Mouse (Mus musculus) olfactory bulb, adult 2 months (tissue): ENCODE measurements around the gene Ap3d1. TPM values are rescaled to one million over a fixed set of nuclear protein-coding genes. Genes with fewer than 3 reads are reported as not detected.
A peak's percentile ranks its signal among the peaks of the same experiment; 100 is the strongest.

Experiments
- H3K27ac ChIP-seq: fragments of 200-500 bp; 2 replicates; pipeline ENCODE4 v1.5.1; 2012; ENCODE audit warnings: low read depth, low read length; ENCODE audit not compliant: insufficient read depth
- H3K4me1 ChIP-seq: fragments of 200-500 bp; 2 replicates; pipeline ENCODE4 v1.6.1; 2012; ENCODE audit warnings: low read length; ENCODE audit not compliant: control insufficient read depth, insufficient read depth
- H3K4me3 ChIP-seq: fragments of 200-500 bp; 2 replicates; pipeline ENCODE4 v1.5.1; 2012; ENCODE audit warnings: mild to moderate bottlenecking, low read depth, low read length, moderate library complexity; ENCODE audit not compliant: insufficient read depth
- CTCF ChIP-seq: fragments of 200-500 bp; IDR thresholded peaks from 2 replicates; pipeline ENCODE4 v1.5.1; 2012; ENCODE audit warnings: low read depth, mild to moderate bottlenecking, low read length, moderate library complexity; ENCODE audit not compliant: insufficient read depth
- POLR2A ChIP-seq: fragments of 200-500 bp; IDR thresholded peaks from 2 replicates; pipeline ENCODE4 v1.6.1; 2012; ENCODE audit warnings: mild to moderate bottlenecking, low read depth, low read length, moderate library complexity; ENCODE audit not compliant: insufficient read depth
- WGBS: fragments of 180-500 bp; shearing (Covaris S2); methylation state at CpG from one replicate; pipeline ENCODE4 v1.1.7; 2018; 5-methylcytosine and 5-hydroxymethylcytosine counted together
- polyA plus RNA-seq: library from polyadenylated mRNA; stranded (reverse); fragments of >200 nt; gene quantifications from 2 replicates; pipeline ENCODE4 v1.2.4, GENCODE M21; 2012; ENCODE audit warnings: low replicate concordance; ENCODE audit not compliant: missing spikeins, insufficient read depth, insufficient read length

Ap3d1 gene
- polyA plus RNA-seq, 1 experiment: 105 TPM

DNA sequence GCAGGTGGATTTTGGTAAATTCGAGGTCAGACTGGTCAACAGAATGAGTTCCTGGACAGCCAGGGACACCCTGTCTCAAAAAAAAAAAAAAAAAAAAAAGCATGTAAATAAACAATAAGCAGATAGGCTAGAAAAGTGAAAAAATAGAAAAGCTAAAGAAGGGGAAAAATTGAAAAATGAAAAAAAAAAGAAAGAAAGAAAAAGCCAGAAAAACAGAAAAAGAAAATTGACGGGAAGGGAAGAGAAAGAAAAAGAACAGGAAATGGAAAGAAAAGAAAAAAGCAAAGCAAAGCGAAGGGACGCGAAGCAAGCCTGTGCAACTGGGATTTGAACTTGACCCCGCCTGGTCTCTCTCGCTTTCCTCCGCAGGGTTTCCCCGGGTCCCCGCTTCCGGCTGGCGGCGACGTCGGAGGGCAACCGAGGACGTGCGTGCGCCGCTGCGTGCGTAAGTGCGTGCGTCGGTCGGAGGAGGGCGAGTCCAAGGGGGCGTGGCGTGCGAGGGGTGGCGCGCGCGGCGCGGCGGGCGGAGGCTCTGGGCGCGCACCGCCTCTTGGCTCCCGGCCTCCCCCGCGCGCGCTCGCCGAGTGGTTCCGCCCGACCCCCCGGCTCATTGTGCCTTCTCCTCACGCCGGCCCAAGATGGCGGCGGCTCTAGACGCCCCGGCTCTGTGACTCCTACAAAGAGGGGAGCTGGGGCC lies 12.7 kb upstream of the Ap3d1 start, which contains the start of gene Dot1l:
Dot1l (plus strand) TSS at position 613 of the 697 bp plus-strand sequence.
- WGBS: 2% methylated on average over 52 of the region's 57 CpGs
- Histone ChIP-seq H3K4me3 (peak within 1 kb of the TSS; percentile 67), H3K27ac (peak within 1 kb of the TSS; percentile 69), H3K4me1 (peaks cover 43% of the 10 kb centered on the region)
- TF ChIP-seq POLR2A: no peak; the same call in 1 of the 2 replicates
- no peak for TF ChIP-seq CTCF

DNA sequence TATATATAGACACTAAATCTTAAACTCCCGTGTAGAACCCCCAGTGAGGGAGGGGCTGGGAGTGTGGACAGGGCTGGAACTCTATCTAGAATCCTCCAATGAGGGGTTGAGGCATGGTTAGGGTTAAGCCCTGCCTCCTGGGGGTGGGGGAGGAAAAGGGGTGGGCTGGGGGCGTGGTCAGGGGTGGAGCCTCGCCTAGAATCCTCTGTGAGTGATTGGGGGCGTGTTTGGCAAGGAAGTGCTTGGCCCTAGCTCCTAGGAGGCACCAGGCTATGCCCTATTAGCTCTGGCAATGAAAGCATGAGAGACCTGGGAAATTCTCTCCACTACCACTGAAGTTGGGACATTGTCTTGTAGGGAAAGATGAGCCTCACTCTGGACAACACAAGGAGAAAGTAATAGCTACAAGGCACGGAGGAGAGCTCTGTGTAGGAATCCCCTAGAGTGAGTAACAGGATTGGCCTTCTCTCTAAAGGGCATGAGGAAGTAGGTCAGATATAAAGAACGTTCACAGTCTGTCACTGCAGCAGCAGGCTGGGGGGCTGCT lies 10.1 kb upstream of the Ap3d1 start:
- TF ChIP-seq CTCF: no peak
- no peak for TF ChIP-seq POLR2A
- H3K4me3 ChIP-seq: peak overlapping the region; percentile 10; the same call in 1 of the 2 replicates

DNA sequence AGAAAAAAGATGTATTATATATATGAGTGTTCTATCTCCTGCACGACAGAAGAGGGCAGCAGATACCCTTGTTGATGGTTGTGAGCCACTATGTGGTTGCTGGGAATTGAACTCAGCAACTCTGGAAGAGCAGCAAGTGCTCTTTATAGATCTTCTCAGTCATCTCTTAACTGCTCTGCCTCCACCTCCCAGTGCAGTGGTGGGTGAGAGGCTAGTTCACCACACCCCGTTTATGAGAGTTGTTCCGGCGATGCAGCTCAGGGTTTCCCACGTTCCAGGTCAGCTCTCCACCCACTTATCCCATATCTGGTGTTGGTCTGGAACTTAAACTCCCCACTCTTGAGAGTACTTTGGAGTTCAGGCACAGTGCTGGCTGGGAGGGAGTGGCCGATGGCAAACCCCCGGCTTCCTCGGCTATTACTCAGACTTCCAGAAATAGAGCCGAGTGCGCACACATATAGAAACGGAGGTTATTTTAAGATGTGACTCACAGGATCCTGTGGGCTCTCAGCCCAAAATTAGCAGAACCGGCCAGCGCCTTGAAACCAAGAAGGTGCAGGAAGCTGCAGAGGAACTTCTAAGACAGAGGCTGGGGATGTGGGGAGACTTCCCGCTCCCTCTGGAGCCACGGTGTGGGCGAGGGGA lies 9.2 kb upstream of the Ap3d1 start:
- peak overlapping the region; percentile 10; the same call in 1 of the 2 replicates for H3K4me3 ChIP-seq
- no peak for TF ChIP-seq CTCF
- TF ChIP-seq POLR2A: no peak
- H3K4me1 ChIP-seq: peaks cover 26% of the 10 kb centered on the region
- peak overlapping the region; percentile 93 for H3K27ac ChIP-seq
- WGBS: 4% methylated on average over 16 of the region's 16 CpGs

More for the DNA sequence above, 10.1 kb upstream of the Ap3d1 start:
- Histone ChIP-seq H3K4me1 (peaks cover 34% of the 10 kb centered on the region), H3K27ac (peak overlapping the region; percentile 93)
- 4% methylated on average over 6 of the region's 6 CpGs for WGBS

DNA sequence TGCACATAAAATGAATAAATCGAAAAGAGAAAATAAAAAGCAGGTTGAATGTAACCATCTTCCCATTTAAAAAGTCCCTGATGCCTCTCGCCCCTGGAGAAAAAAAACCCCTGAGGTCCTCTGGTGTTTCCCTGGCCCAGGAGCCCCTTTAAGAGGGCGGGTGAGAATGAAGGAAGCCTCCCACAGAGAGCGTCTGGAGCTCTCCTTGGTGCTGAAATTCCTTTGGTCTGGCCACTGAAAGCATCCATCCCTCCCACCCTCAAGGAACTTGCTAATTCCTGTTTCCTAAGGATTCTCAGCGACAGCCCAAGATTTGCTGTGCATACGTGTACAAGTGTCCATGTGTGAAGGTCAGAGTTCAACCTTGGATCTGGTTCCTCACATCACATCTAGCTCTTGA lies 6.5 kb upstream of the Ap3d1 start:
- H3K4me1 ChIP-seq: peaks cover 23% of the 10 kb centered on the region
- 30% methylated on average over 6 of the region's 6 CpGs for WGBS
- no peak overlapping the region for H3K4me3 ChIP-seq
- TF ChIP-seq POLR2A (no peak), CTCF (no peak)
- H3K27ac ChIP-seq: no peak overlapping the region

DNA sequence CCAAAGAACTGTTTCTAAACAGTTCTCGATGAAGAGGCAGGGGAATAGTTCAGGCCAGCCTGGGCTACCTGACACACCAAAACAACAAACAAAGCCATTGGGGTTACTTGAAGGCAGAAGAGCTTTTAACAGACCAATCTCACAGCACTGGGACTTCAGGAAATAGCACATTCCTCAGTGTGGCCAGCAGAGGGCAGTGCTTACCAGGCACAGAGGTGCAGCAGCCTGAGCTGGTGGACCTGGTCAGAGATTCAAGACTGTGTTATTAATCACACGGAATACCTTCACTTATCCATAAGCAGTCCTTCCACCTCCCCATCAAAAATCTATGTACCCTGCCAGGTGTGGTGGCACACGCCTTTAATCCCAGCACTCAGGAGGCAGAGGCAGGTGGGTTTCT lies 5.3 kb upstream of the Ap3d1 start:
- peaks cover 24% of the 10 kb centered on the region for H3K4me1 ChIP-seq
- 12% methylated on average over 3 of the region's 3 CpGs for WGBS
- TF ChIP-seq CTCF: peak; percentile 59; the same call in 1 of the 2 replicates
- TF ChIP-seq POLR2A: no peak
- no peak overlapping the region for H3K27ac ChIP-seq
- no peak overlapping the region for H3K4me3 ChIP-seq

DNA sequence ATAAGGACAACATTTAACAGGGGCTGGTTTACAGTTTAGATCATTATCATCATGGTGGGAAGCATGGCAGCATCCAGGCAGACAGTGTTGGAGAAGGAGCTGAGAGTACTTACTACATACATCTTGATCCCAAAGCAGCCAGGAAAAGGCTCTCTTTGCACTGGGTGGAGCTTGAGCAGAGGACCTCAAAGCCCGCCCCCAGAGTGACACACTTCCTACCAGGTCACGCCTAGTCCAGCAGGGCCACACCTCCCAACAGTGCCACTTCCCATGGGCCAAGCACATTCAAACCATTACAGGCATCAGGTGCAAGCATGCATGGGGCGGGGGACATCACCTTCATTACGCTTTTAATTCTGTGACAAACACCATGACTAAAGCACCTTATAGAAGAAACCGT lies 2.2 kb upstream of the Ap3d1 start:
- no peak overlapping the region for H3K4me3 ChIP-seq
- H3K27ac ChIP-seq: no peak overlapping the region
- peaks cover 16% of the 10 kb centered on the region for H3K4me1 ChIP-seq
- WGBS: 55% methylated on average over 5 of the region's 5 CpGs
- TF ChIP-seq POLR2A (no peak), CTCF (no peak)

DNA sequence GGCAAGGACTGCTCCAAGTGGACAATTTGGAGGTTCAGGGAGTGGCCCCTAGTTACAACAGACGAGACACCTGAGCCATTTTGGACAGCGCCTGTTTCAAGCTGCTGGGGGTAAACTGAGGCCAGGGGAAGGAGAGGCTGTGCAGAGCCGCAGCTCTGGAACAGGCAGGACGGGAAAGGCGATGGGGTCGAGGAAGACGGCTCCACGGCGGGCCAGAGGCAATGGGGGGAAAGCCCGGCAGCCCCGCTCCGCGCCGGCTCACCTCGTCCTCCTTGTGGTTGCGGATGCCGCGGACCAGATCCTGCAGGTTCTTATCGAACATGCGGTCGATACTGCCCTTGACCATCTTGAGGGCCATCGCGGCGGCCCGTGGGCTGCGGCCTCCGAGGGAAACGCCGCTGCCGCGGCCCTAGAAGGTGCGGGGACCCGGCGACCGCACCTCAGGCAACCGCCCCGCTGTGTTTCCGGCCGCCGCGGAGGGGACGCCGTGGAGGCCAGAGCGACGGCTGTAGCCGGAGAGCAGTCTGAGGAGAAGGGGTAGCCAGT lies 357 bp downstream of the Ap3d1 start:
- no peak for TF ChIP-seq POLR2A
- no peak for TF ChIP-seq CTCF
- peak overlapping the region; percentile 29 for H3K27ac ChIP-seq
- 0% methylated on average over 46 of the region's 46 CpGs for WGBS
- H3K4me3 ChIP-seq: peak overlapping the region; percentile 80
- peaks cover 18% of the 10 kb centered on the region for H3K4me1 ChIP-seq

DNA sequence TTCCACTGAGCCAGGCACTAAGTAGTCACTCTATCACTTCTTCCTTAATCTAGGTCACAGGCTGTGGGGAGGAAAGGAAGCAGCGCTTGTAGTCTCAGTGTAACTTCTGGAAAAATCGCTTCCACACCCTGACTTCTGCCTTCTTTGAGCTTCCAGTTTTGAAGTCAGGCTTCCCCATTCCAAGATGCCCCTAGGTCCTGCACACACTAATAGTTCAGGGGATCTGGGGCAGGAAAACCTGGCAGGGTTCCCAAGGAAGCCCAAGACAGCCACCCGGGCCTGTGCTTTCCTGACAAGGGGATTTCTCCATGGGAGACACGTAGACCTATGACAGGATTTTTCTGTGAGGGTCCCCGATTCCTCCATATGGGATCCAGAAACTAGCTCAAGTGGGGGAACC lies 918 bp downstream of the Ap3d1 start:
- H3K4me3 ChIP-seq: peak overlapping the region; percentile 80
- no peak overlapping the region for H3K27ac ChIP-seq
- TF ChIP-seq POLR2A (no peak), CTCF (no peak)
- WGBS: 4% methylated on average over 5 of the region's 5 CpGs
- peaks cover 20% of the 10 kb centered on the region for H3K4me1 ChIP-seq

DNA sequence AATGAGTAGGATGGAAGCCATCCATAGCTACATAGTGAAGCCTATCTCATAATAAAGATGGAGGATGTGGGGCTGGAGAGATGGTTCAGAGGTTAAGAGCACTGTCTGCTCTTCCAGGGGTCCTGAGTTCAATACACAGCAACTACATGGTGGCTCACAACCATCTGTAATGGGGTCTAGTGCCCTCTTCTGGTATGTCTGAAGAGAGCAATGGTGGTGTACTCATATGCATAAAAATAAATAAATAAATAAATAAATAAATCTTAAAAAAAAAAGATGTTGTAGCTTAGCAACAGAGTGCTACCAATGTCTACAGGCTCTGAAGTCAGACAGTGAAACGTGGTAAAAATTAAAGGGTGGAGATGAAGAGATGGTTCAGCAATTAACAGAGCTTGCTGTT lies 3.4 kb downstream of the Ap3d1 start:
- WGBS: 23% methylated on average over 1 of the region's 1 CpGs
- H3K27ac ChIP-seq: no peak overlapping the region
- TF ChIP-seq CTCF (no peak), POLR2A (no peak)
- H3K4me3 ChIP-seq: no peak overlapping the region
- peaks cover 22% of the 10 kb centered on the region for H3K4me1 ChIP-seq
